Mouse (Mus musculus) CH12.LX (cell line): ENCODE data around the gene Btbd9. TPM values are rescaled to one million over a fixed set of nuclear protein-coding genes. Genes with fewer than 3 reads are reported as not detected.

Experiments
- DNase-seq: peaks from one replicate; pipeline ENCODE4 v3.0.0-alpha.2; 2013; ENCODE audit errors: extremely low read depth
- H3K27ac ChIP-seq: 2 replicates; pipeline ENCODE4 v1.5.1; 2012; ENCODE audit warnings: low read depth, mild to moderate bottlenecking, control low read depth, moderate library complexity; ENCODE audit not compliant: insufficient read depth
- H3K27me3 ChIP-seq: replicated peaks from 2 replicates; pipeline ENCODE3; 2012; ENCODE audit warnings: inconsistent platforms
- H3K36me3 ChIP-seq, 2 experiments: replicated peaks in 1 of 2; 2 replicates each; pipeline versions ENCODE3 to v1.6.1; 2012; ENCODE audit warnings: inconsistent platforms in 1 of 2, low read length in 1 of 2, mild to moderate bottlenecking in 1 of 2, mixed read lengths in 1 of 2, moderate library complexity in 1 of 2; ENCODE audit not compliant: control insufficient read depth in 1 of 2, insufficient read depth in 1 of 2
- H3K4me1 ChIP-seq, 2 experiments: 2 replicates each; pipeline ENCODE4 v1.6.1; 2012; ENCODE audit warnings: inconsistent platforms in 1 of 2, moderate library complexity in 1 of 2; ENCODE audit not compliant: insufficient read depth in 2 of 2, control insufficient read depth in 1 of 2
- H3K4me2 ChIP-seq: 2 replicates; pipeline ENCODE4 v1.6.1; 2012; ENCODE audit warnings: low read depth, mild to moderate bottlenecking, control low read depth; ENCODE audit not compliant: poor library complexity, insufficient read depth, severe bottlenecking
- H3K4me3 ChIP-seq, 3 experiments: fragments of 150-350 bp in 1 of 3; sonication (generic) in 1 of 3; replicated peaks in 1 of 3; 2 replicates each; pipeline versions ENCODE3 to v1.5.1; 2011 to 2012; ENCODE audit warnings: low read depth in 2 of 3, low read length in 2 of 3, mild to moderate bottlenecking in 2 of 3, moderate library complexity in 2 of 3, control low read depth in 1 of 3, improper control_type of control experiment in 1 of 3, inconsistent platforms in 1 of 3, mixed read lengths in 1 of 3; ENCODE audit not compliant: poor library complexity in 1 of 3
- H3K79me2 ChIP-seq: replicated peaks from 2 replicates; pipeline ENCODE4 v1.6.1; 2012; ENCODE audit warnings: mild to moderate bottlenecking, moderate library complexity; ENCODE audit not compliant: control insufficient read depth, poor library complexity, insufficient read depth, severe bottlenecking; ENCODE audit errors: extremely low read depth
- H3K9ac ChIP-seq: 2 replicates; pipeline ENCODE4 v1.6.1; 2012; ENCODE audit warnings: low read depth, mild to moderate bottlenecking, control low read depth, moderate library complexity; ENCODE audit not compliant: insufficient read depth
- H3K9me3 ChIP-seq: replicated peaks from 2 replicates; pipeline ENCODE3; 2012; ENCODE audit warnings: low read length, inconsistent platforms, mixed read lengths
- CHD1 ChIP-seq: IDR thresholded peaks from 2 replicates; pipeline ENCODE4 v1.6.1; 2012; ENCODE audit warnings: low read depth, low read length, improper control_type of control experiment, inconsistent platforms
- CHD2 ChIP-seq: IDR thresholded peaks from 2 replicates; pipeline ENCODE4 v1.6.1; 2011; ENCODE audit warnings: low read length, improper control_type of control experiment
- CTCF ChIP-seq, 2 experiments: IDR thresholded peaks in 1 of 2; conservative IDR thresholded peaks in 1 of 2; 2 replicates each; pipeline ENCODE4 v1.5.1; 2011 to 2012; ENCODE audit warnings: low read depth in 2 of 2, low read length in 2 of 2, improper control_type of control experiment in 1 of 2, inconsistent platforms in 1 of 2, mild to moderate bottlenecking in 1 of 2, moderate library complexity in 1 of 2
- E2F4 ChIP-seq: IDR thresholded peaks from 2 replicates; pipeline ENCODE4 v1.6.1; 2011; ENCODE audit warnings: low read depth, low read length, improper control_type of control experiment; ENCODE audit not compliant: insufficient replicate concordance
- ELF1 ChIP-seq: IDR thresholded peaks from 2 replicates; pipeline ENCODE4 v1.6.1; 2014; ENCODE audit warnings: low read depth, mild to moderate bottlenecking, inconsistent platforms, low read length, improper control_type of control experiment
- EP300 ChIP-seq: IDR thresholded peaks from 2 replicates; pipeline ENCODE4 v1.6.1; 2011; ENCODE audit warnings: low read length, improper control_type of control experiment
- GABPA ChIP-seq: IDR thresholded peaks from 2 replicates; pipeline ENCODE4 v1.6.1; 2012; ENCODE audit warnings: low read depth, low read length, improper control_type of control experiment, inconsistent platforms; ENCODE audit not compliant: insufficient replicate concordance
- IRF4 ChIP-seq: IDR thresholded peaks from 2 replicates; pipeline ENCODE4 v1.6.1; 2014; ENCODE audit warnings: low read depth, mild to moderate bottlenecking, inconsistent platforms, low read length, improper control_type of control experiment
- JUN ChIP-seq: IDR thresholded peaks from 2 replicates; pipeline ENCODE4 v1.6.1; 2011; ENCODE audit warnings: low read depth, mild to moderate bottlenecking, low read length, improper control_type of control experiment, moderate library complexity; ENCODE audit not compliant: insufficient read depth
- MAX ChIP-seq: IDR thresholded peaks from 2 replicates; pipeline ENCODE4 v1.6.1; 2011; ENCODE audit warnings: low read length, improper control_type of control experiment
- MEF2A ChIP-seq: IDR thresholded peaks from 2 replicates; pipeline ENCODE4 v1.6.1; 2014; ENCODE audit warnings: low read depth, mild to moderate bottlenecking, inconsistent platforms, low read length, improper control_type of control experiment, borderline replicate concordance
- NELFE ChIP-seq: IDR thresholded peaks from 2 replicates; pipeline ENCODE4 v1.6.1; 2011; ENCODE audit warnings: low read depth, low read length, improper control_type of control experiment
- NRF1 ChIP-seq: IDR thresholded peaks from 2 replicates; pipeline ENCODE4 v1.6.1; 2014; ENCODE audit warnings: low read depth, mild to moderate bottlenecking, inconsistent platforms, low read length, improper control_type of control experiment, moderate library complexity
- RCOR1 ChIP-seq: conservative IDR thresholded peaks from 2 replicates; pipeline ENCODE4 v1.6.1; 2012; ENCODE audit warnings: low read depth, mild to moderate bottlenecking, inconsistent platforms, low read length, improper control_type of control experiment
- SMC3 ChIP-seq: IDR thresholded peaks from 2 replicates; pipeline ENCODE4 v1.6.1; 2011; ENCODE audit warnings: low read depth, low read length, improper control_type of control experiment
- TBP ChIP-seq: conservative IDR thresholded peaks from 2 replicates; pipeline ENCODE4 v1.6.1; 2011; ENCODE audit warnings: low read depth, low read length, improper control_type of control experiment
- USF1 ChIP-seq: IDR thresholded peaks from 2 replicates; pipeline ENCODE4 v1.6.1; 2014; ENCODE audit warnings: low read depth, mild to moderate bottlenecking, inconsistent platforms, low read length, improper control_type of control experiment
- ZKSCAN1 ChIP-seq: IDR thresholded peaks from 2 replicates; pipeline ENCODE4 v1.6.1; 2012; ENCODE audit warnings: low read depth, inconsistent platforms, low read length, improper control_type of control experiment, borderline replicate concordance
- dilution Hi-C: fragments of 300-500 bp; cut with MboI; formaldehyde crosslinking; loops from 2 replicates; pipeline ENCODE4 v1.14.3; 2020; ENCODE audit warnings: low sequenced_read_pairs; ENCODE audit not compliant: extremely low pct_unique_long_range_greater_than_20kb, extremely low pct_ligation_motif_present
- in situ Hi-C: fragments of 300-500 bp; cut with MboI; formaldehyde crosslinking; loops from 3 replicates; pipeline ENCODE4 v1.14.3; 2019; ENCODE audit warnings: low sequenced_read_pairs, low pct_ligation_motif_present, low pct_unique_long_range_greater_than_20kb, mixed read lengths
- polyA plus RNA-seq: library from polyadenylated mRNA; unstranded; fragments of >175 nt; gene quantifications from 2 replicates; pipeline ENCODE4 v1.2.1, GENCODE M21; 2012; ENCODE audit warnings: low read depth; ENCODE audit not compliant: insufficient read length
- total RNA-seq, 2 experiments: library from RNA; depleted of rRNA; stranded (reverse); fragments of 300-350 nt in 1 of 2; fragments of >200 nt in 1 of 2; gene quantifications; 2 replicates each; pipeline ENCODE4 v1.2.3; 2012 to 2014

The Btbd9 gene
- total and polyA plus RNA-seq, 3 experiments = 19.3 to 25.4 (median 20.0) TPM

- in situ Hi-C loops = no loop called here
- TF ChIP-seq JUN (no peak), USF1 (no peak), IRF4 (no peak), MEF2A (no peak), SMC3 (no peak), ELF1 (no peak), ZKSCAN1 (no peak), EP300 (no peak), NELFE (no peak), RCOR1 (no peak), CHD1 (no peak), CHD2 (no peak), MAX (no peak), NRF1 (no peak), TBP (no peak), GABPA (no peak), CTCF (conservative IDR thresholded peaks at IDR 0.05 in 1 of 2, IDR thresholded peaks at IDR 0.05 in 1 of 2; ENCODE audit: low read depth in 2 of 2, low read length in 2 of 2) (no peak), E2F4 (no peak)
- Histone ChIP-seq H3K9ac (no peak overlapping the region), H3K4me1 (peaks cover 0 to 18% of the 10 kb centered on the region in 2 experiments; a peak in 3 of 4 replicates), H3K27ac (no peak overlapping the region), H3K9me3 (no peaks in the 10 kb centered on the region), H3K4me3 (no peak overlapping the region), H3K4me2 (no peak overlapping the region), H3K79me2 (no peaks in the 10 kb centered on the region), H3K27me3 (no peaks in the 10 kb centered on the region), H3K36me3 (peaks cover 64 to 87% of the 10 kb centered on the region in 2 experiments)
- no peak for DNase-seq
- dilution Hi-C loops = no loop called here
These were observed 21.5 kb upstream of the Btbd9 start for GRCm38 (mm10) chr17:30597786-30598185.

DNA sequence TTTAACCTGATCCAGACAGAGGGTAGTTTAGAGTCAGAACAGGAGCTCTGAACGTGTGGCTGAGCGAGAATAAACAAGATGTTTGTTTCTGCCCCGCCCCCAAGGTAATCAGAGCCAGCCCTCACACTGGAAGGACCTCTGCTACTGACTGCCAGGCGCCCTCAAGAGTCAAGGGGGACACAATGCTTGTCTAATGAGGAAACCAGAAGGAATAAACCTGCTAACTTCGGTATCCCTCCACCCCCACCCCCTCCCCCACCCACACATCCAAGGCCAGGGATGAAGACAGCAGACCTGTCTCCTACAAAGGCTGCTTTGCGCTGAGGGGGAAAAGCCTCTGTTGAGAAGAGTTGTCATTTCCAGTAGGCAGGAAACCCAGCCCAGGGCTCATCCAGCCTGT lies 18.6 kb upstream of the Btbd9 start:
- no peak for DNase-seq
- peaks cover 45 to 78% of the 10 kb centered on the region in 2 experiments for H3K36me3 ChIP-seq
- dilution Hi-C loops = no loop called here

More for the DNA sequence above, 18.6 kb upstream of the Btbd9 start:
- no peaks in the 10 kb centered on the region for H3K9me3 ChIP-seq
- no peaks in the 10 kb centered on the region for H3K79me2 ChIP-seq
- H3K27me3 ChIP-seq = no peaks in the 10 kb centered on the region
- in situ Hi-C loops = no loop called here
- H3K9ac ChIP-seq = no peak overlapping the region
- TF ChIP-seq CHD2 = 0 out of 2 replicates have a peak, but pooled peaks have one; percentile 20
- TF ChIP-seq IRF4 = no peak
- TF ChIP-seq, all 38 proteins: peak for 1
- Histone ChIP-seq H3K4me3 (no peak overlapping the region), H3K4me1 (peaks cover 0 to 39% of the 10 kb centered on the region in 2 experiments; a peak in 3 of 4 replicates), H3K27ac (no peak overlapping the region), H3K4me2 (no peak overlapping the region)
